Mouse (Mus musculus) liver, embryonic 13.5 days (tissue): ENCODE measurements around the gene Gm7137. TPM values are rescaled to one million over a fixed set of nuclear protein-coding genes. Genes with fewer than 3 reads are reported as not detected.
"Not testable (repeated sequence)": the region's sequence is repeated elsewhere in the genome, so short reads cannot be mapped to it uniquely, and the experiment has no call there.

ENCODE experiments used
- ATAC-seq: fragments of 200-750 bp; cut with Nextera tagmentation; 2 replicates; pipeline ENCODE4 v1.8.0; 2017; ENCODE audit warnings: low read depth, mild to moderate bottlenecking, moderate number of reproducible peaks, moderate library complexity
- DNase-seq: peaks from one replicate; pipeline ENCODE4 v3.0.0; 2022
- H3K27ac ChIP-seq: fragments of 300-500 bp; sonication (generic); 2 replicates; pipeline ENCODE4 v1.5.1; 2015; ENCODE audit warnings: moderate library complexity, mild to moderate bottlenecking, inconsistent platforms
- H3K27me3 ChIP-seq: fragments of 300-500 bp; sonication (generic); 2 replicates; pipeline ENCODE4 v1.6.1; 2015; ENCODE audit warnings: mild to moderate bottlenecking, inconsistent platforms
- H3K36me3 ChIP-seq: fragments of 300-500 bp; sonication (generic); 2 replicates; pipeline ENCODE4 v1.6.1; 2015; ENCODE audit warnings: mild to moderate bottlenecking, inconsistent platforms
- H3K4me1 ChIP-seq: fragments of 300-500 bp; sonication (generic); replicated peaks from 2 replicates; pipeline ENCODE4 v1.6.1; 2015; ENCODE audit warnings: inconsistent platforms
- H3K4me2 ChIP-seq: fragments of 300-500 bp; sonication (generic); 2 replicates; pipeline ENCODE4 v1.6.1; 2015; ENCODE audit warnings: inconsistent platforms, mild to moderate bottlenecking, moderate library complexity
- H3K4me3 ChIP-seq: fragments of 300-500 bp; sonication (generic); replicated peaks from 2 replicates; pipeline ENCODE4 v1.5.1; 2015; ENCODE audit warnings: mild to moderate bottlenecking, inconsistent platforms
- H3K9ac ChIP-seq: fragments of 300-500 bp; sonication (generic); 2 replicates; pipeline ENCODE4 v1.6.1; 2015; ENCODE audit warnings: mild to moderate bottlenecking, inconsistent platforms
- H3K9me3 ChIP-seq: fragments of 300-500 bp; sonication (generic); replicated peaks from 2 replicates; pipeline ENCODE4 v1.6.1; 2016; ENCODE audit warnings: inconsistent platforms
- WGBS: fragments of 180-500 bp; shearing (Covaris S2); methylation state at CpG from one replicate; pipeline ENCODE4 v1.1.7; 2015; ENCODE audit not compliant: insufficient replicate concordance; 5-methylcytosine and 5-hydroxymethylcytosine counted together
- polyA plus RNA-seq: library from polyadenylated mRNA; unstranded; fragments of >200 nt; fragmentation: Nextera tagmentation; extraction: Ambion mirVana; gene quantifications from 2 replicates; pipeline ENCODE4 v1.2.1, GENCODE M21; 2015

The Gm7137 gene
- not detected in 2 replicates for polyA plus RNA-seq

- not testable (repeated sequence) for H3K9me3 ChIP-seq, ATAC-seq
- 30% methylated on average over 1 of the region's 1 CpGs for WGBS
These were observed at the start of gene Gm7137 for GRCm38 (mm10) chr10:77787876-77788275. TSS of gene Gm7137 (minus strand) at chr10:77788200.

GRCm38 (mm10) chr10:77835647-77836046, 47.6 kb upstream of the Gm7137 start, which contains the start of gene Krtap10-10:
TSS of gene Krtap10-10 (plus strand) at chr10:77835947.
- no peak within 1 kb of the TSS for H3K4me2 ChIP-seq
- no peak within 1 kb of the TSS for H3K9ac ChIP-seq
- no peaks in the 10 kb centered on the region for H3K36me3 ChIP-seq
- 53% methylated on average over 9 of the region's 9 CpGs for WGBS
- no peak within 1 kb of the TSS for H3K27ac ChIP-seq
- no peaks in the 10 kb centered on the region for H3K27me3 ChIP-seq
- no peak for DNase-seq
- H3K4me1 ChIP-seq, result no peaks in the 10 kb centered on the region
- H3K9me3 ChIP-seq, result no peaks in the 10 kb centered on the region
- H3K4me3 ChIP-seq, result no peak within 1 kb of the TSS
- ATAC-seq, result no peak

More at GRCm38 (mm10) chr10:77787876-77788275, at the start of gene Gm7137:
- H3K36me3 ChIP-seq, H3K4me2 ChIP-seq, H3K4me3 ChIP-seq, DNase-seq, H3K9ac ChIP-seq, H3K27me3 ChIP-seq, H3K4me1 ChIP-seq, H3K27ac ChIP-seq: not testable (repeated sequence)

GRCm38 (mm10) chr10:77826951-77827350, 39.0 kb upstream of the Gm7137 start, which contains the start of gene Krtap10-4:
TSS of gene Krtap10-4 (minus strand) at chr10:77827095.
- H3K27me3 ChIP-seq, result no peaks in the 10 kb centered on the region
- H3K4me2 ChIP-seq, result no peak within 1 kb of the TSS
- no peaks in the 10 kb centered on the region for H3K4me1 ChIP-seq
- no peak within 1 kb of the TSS for H3K4me3 ChIP-seq
- H3K36me3 ChIP-seq, result no peaks in the 10 kb centered on the region
- WGBS, result 61% methylated on average over 6 of the region's 6 CpGs
- H3K9ac ChIP-seq, result no peak within 1 kb of the TSS
- no peaks in the 10 kb centered on the region for H3K9me3 ChIP-seq
- ATAC-seq, result no peak
- no peak within 1 kb of the TSS for H3K27ac ChIP-seq
- no peak for DNase-seq

GRCm38 (mm10) chr10:77819203-77819602, 31.2 kb upstream of the Gm7137 start:
- no peak for DNase-seq

GRCm38 (mm10) chr10:77818523-77818922, 30.5 kb upstream of the Gm7137 start:
- Histone ChIP-seq H3K27me3 (no peaks in the 10 kb centered on the region), H3K4me2 (no peak overlapping the region), H3K9me3 (no peaks in the 10 kb centered on the region), H3K4me3 (no peak overlapping the region), H3K9ac (no peak overlapping the region), H3K36me3 (no peaks in the 10 kb centered on the region), H3K4me1 (no peaks in the 10 kb centered on the region), H3K27ac (no peak overlapping the region)
- ATAC-seq (0 out of 2 replicates have a peak, but pooled peaks have one; percentile 29), DNase-seq (no peak)
- WGBS, result 84% methylated on average over 4 of the region's 4 CpGs

More at GRCm38 (mm10) chr10:77819203-77819602, 31.2 kb upstream of the Gm7137 start:
- Histone ChIP-seq H3K27ac (no peak overlapping the region), H3K36me3 (no peaks in the 10 kb centered on the region), H3K9ac (no peak overlapping the region), H3K9me3 (no peaks in the 10 kb centered on the region), H3K4me2 (no peak overlapping the region), H3K4me3 (no peak overlapping the region), H3K27me3 (no peaks in the 10 kb centered on the region), H3K4me1 (no peaks in the 10 kb centered on the region)
- no peak for ATAC-seq
- WGBS, result 45% methylated on average over 4 of the region's 4 CpGs

- ATAC-seq (no peak), DNase-seq (peak; percentile 9)
- H3K4me2 ChIP-seq, result no peak overlapping the region
- H3K4me1 ChIP-seq, result no peaks in the 10 kb centered on the region
- no peaks in the 10 kb centered on the region for H3K27me3 ChIP-seq
- no peaks in the 10 kb centered on the region for H3K36me3 ChIP-seq
- no peaks in the 10 kb centered on the region for H3K9me3 ChIP-seq
- 24% methylated on average over 5 of the region's 5 CpGs for WGBS
- no peak overlapping the region for H3K9ac ChIP-seq
- no peak overlapping the region for H3K4me3 ChIP-seq
- no peak overlapping the region for H3K27ac ChIP-seq
These were observed 27.5 kb upstream of the Gm7137 start for GRCm38 (mm10) chr10:77815514-77815913.

- Histone ChIP-seq H3K27me3 (no peaks in the 10 kb centered on the region), H3K9me3 (no peaks in the 10 kb centered on the region), H3K4me2 (no peak within 1 kb of the TSS), H3K9ac (no peak within 1 kb of the TSS), H3K4me3 (no peak within 1 kb of the TSS), H3K4me1 (no peaks in the 10 kb centered on the region), H3K36me3 (no peaks in the 10 kb centered on the region), H3K27ac (no peak within 1 kb of the TSS)
- 29% methylated on average over 4 of the region's 4 CpGs for WGBS
- ATAC-seq (no peak), DNase-seq (no peak)
These were observed 26.4 kb upstream of the Gm7137 start, which contains the start of gene Gm2696 for GRCm38 (mm10) chr10:77814382-77814781. TSS of gene Gm2696 (plus strand) at chr10:77814682.

GRCm38 (mm10) chr10:77811743-77812142, 23.7 kb upstream of the Gm7137 start, which contains the start of gene Gm9507:
TSS of gene Gm9507 (minus strand) at chr10:77811843.
- Histone ChIP-seq H3K4me3 (no peak within 1 kb of the TSS), H3K9ac (no peak within 1 kb of the TSS), H3K4me1 (no peaks in the 10 kb centered on the region), H3K27me3 (no peaks in the 10 kb centered on the region), H3K36me3 (no peaks in the 10 kb centered on the region), H3K27ac (no peak within 1 kb of the TSS), H3K4me2 (no peak within 1 kb of the TSS), H3K9me3 (no peaks in the 10 kb centered on the region)
- 62% methylated on average over 5 of the region's 5 CpGs for WGBS
- no peak for DNase-seq
- no peak for ATAC-seq

GRCm38 (mm10) chr10:77804095-77804494, 16.1 kb upstream of the Gm7137 start:
- Histone ChIP-seq H3K36me3 (no peaks in the 10 kb centered on the region), H3K27me3 (no peaks in the 10 kb centered on the region), H3K4me1 (no peaks in the 10 kb centered on the region), H3K4me3 (no peak overlapping the region), H3K9ac (no peak overlapping the region), H3K4me2 (no peak overlapping the region), H3K27ac (no peak overlapping the region), H3K9me3 (no peaks in the 10 kb centered on the region)
- ATAC-seq (no peak), DNase-seq (no peak)
- 32% methylated on average over 3 of the region's 3 CpGs for WGBS

- H3K27ac ChIP-seq, result no peak within 1 kb of the TSS
These were observed 11.0 kb upstream of the Gm7137 start, which contains the start of gene Gm19668 for GRCm38 (mm10) chr10:77798921-77799508. TSS of gene Gm19668 (minus strand) at chr10:77799133.

GRCm38 (mm10) chr10:77798164-77798920, 10.3 kb upstream of the Gm7137 start:
- H3K9ac ChIP-seq, H3K4me2 ChIP-seq, H3K36me3 ChIP-seq, DNase-seq, ATAC-seq, H3K9me3 ChIP-seq, H3K4me3 ChIP-seq, H3K4me1 ChIP-seq, H3K27ac ChIP-seq, H3K27me3 ChIP-seq: not testable (repeated sequence)
- WGBS, result 36% methylated on average over 3 of the region's 3 CpGs

More at GRCm38 (mm10) chr10:77798921-77799508, 11.0 kb upstream of the Gm7137 start, which contains the start of gene Gm19668:
- no peaks in the 10 kb centered on the region for H3K4me1 ChIP-seq
- no peaks in the 10 kb centered on the region for H3K9me3 ChIP-seq
- ATAC-seq (no peak), DNase-seq (no peak)
- H3K4me3 ChIP-seq, result no peak within 1 kb of the TSS
- H3K9ac ChIP-seq, result no peak within 1 kb of the TSS
- H3K4me2 ChIP-seq, result no peak within 1 kb of the TSS
- no peaks in the 10 kb centered on the region for H3K27me3 ChIP-seq
- no peaks in the 10 kb centered on the region for H3K36me3 ChIP-seq
- WGBS, result 41% methylated on average over 8 of the region's 8 CpGs
